Mouse (Mus musculus): ENCODE results near the gene Camk1d.

GRCm38 (mm10) chr2:5681302-5681701 lies 33.0 kb downstream of the Camk1d start:
- TF ChIP-seq POLR2A (IDR thresholded peaks at IDR 0.05; ENCODE audit: control insufficient read depth, low read depth, low read length) (no peak), CTCF (IDR thresholded peaks at IDR 0.05; ENCODE audit: control insufficient read depth, insufficient read depth, insufficient replicate concordance, low read depth, low read length) (no peak)

All from testis, adult 2 months (tissue).